Mouse (Mus musculus): ENCODE measurements around the gene Enox1.

- TF ChIP-seq CTCF (conservative IDR thresholded peaks at IDR 0.05; ENCODE audit: low read length) (no peak), NANOG (IDR thresholded peaks at IDR 0.05; ENCODE audit: borderline replicate concordance, low read length) (no peak)
These were observed 511.5 kb downstream of the Enox1 start for GRCm38 (mm10) chr14:77668096-77668495.
